Mouse (Mus musculus): ENCODE measurements at regions not wholly inside any gene's neighbourhood (a gene's known extent, or its start where the extent isn't known, plus 50 kb on each side); places are given as distances from the start of the nearest gene placed in this dataset.

DNA sequence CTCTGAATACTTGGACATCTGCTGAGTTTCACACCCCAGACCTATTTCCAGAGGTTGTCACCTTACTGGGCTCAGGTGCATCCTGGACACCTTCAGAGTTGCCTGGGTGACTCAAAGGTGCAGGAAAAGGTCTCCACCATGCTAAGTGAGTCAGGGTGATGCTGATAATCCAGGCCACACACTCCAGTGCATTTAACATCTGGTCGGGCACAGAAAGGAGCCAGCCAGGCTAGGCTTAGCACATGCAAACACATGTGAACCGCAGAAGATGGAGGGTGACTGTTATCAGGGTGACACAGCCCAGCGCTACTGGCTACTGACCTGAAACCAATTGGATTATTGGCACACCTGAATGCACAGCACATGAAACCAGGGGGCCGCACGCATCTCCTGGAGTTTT, 255.9 kb downstream of the 4933412E24Rik start:
- TF ChIP-seq CTCF (IDR thresholded peaks at IDR 0.05; ENCODE audit: low read depth) = no peak
- no peak for TF ChIP-seq EP300 (optimal IDR thresholded peaks at IDR 0.05)

Measured in stomach, postnatal 0 days (tissue).